ENCODE assay signal across 15 mouse cellular contexts in the genomic region with DNA sequence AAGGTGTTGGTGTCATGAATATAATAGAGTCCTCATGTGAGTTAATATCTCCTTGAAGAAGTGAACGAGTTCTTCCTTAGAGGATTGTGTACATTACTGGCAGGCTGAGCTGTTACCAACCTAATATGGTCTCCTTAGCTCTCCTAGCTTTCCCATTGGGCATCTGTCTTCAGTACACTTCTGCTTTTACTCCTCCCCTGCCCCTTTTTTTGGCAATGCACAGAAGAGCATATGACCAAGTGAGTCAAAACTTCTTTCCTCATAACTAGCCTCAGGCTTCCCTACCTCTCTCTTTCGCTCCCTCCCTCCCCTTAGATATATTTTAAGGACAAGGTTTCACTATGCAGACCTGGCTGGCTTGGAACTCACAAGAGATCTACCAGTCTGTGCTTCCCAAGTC.
"Had no signal": no experiment of that assay in that cellular context is flagged by ENCODE, and none has a peak within 500 bp of the region (broad histone marks: within the 10 kb centered on the region; RNA-seq: fewer than 3 reads in every experiment).

No protein-coding gene starts in this region.

- H3K4me3 ChIP-seq: layer of hippocampus, adult 2 months; liver, embryonic 13.5 days; midbrain, embryonic 12.5 days; midbrain, embryonic 15.5 days; neural tube, embryonic 12.5 days; neural tube, embryonic 15.5 days had no signal

- ATAC-seq: midbrain, embryonic 15.5 days had no signal

- H3K27me3 ChIP-seq: liver, embryonic 13.5 days; midbrain, embryonic 12.5 days; midbrain, embryonic 15.5 days; neural tube, embryonic 12.5 days; neural tube, embryonic 15.5 days had no signal

- H3K36me3 ChIP-seq: midbrain, embryonic 12.5 days; midbrain, embryonic 15.5 days; neural tube, embryonic 12.5 days had no signal

- H3K4me2 ChIP-seq: liver, embryonic 13.5 days; midbrain, embryonic 12.5 days; midbrain, embryonic 15.5 days; neural tube, embryonic 12.5 days; neural tube, embryonic 15.5 days had no signal

- DNase-seq: kidney, adult 2 months; kidney, postnatal 25 days; layer of hippocampus, adult 9-11 months; liver, embryonic 13.5 days; lung, adult 2 months; lung, postnatal 36 days; thymus, adult 2 months; thymus, postnatal 14 days; thymus, postnatal 4 days had no signal

- H3K4me1 ChIP-seq: liver, embryonic 13.5 days; midbrain, embryonic 12.5 days; midbrain, embryonic 15.5 days; neural tube, embryonic 12.5 days; neural tube, embryonic 15.5 days had no signal

- H3K9me3 ChIP-seq: liver, embryonic 13.5 days; midbrain, embryonic 12.5 days; midbrain, embryonic 15.5 days; neural tube, embryonic 12.5 days; neural tube, embryonic 15.5 days had no signal

- H3K27ac ChIP-seq: kidney, postnatal 0 days; layer of hippocampus, adult 2 months; liver, embryonic 13.5 days; midbrain, embryonic 12.5 days; midbrain, embryonic 15.5 days; neural tube, embryonic 12.5 days; neural tube, embryonic 15.5 days had no signal

- H3K9ac ChIP-seq: liver, embryonic 13.5 days; midbrain, embryonic 12.5 days; midbrain, embryonic 15.5 days; neural tube, embryonic 12.5 days; neural tube, embryonic 15.5 days had no signal
